Mouse (Mus musculus) thymus, adult 2 months (tissue): ENCODE measurements at regions not wholly inside any gene's neighbourhood (a gene's known extent, or its start where the extent isn't known, plus 50 kb on each side); places are given as distances from the start of the nearest gene placed in this dataset.

Experiments used
- CTCF ChIP-seq: fragments of 200-500 bp; IDR thresholded peaks from 2 replicates; pipeline ENCODE4 v1.5.1; 2012; ENCODE audit warnings: mild to moderate bottlenecking, control low read depth, low read length, moderate library complexity, borderline replicate concordance; ENCODE audit not compliant: control insufficient read depth, poor library complexity, insufficient read depth; ENCODE audit errors: extremely low read depth
- POLR2A ChIP-seq: fragments of 200-500 bp; IDR thresholded peaks from 2 replicates; pipeline ENCODE4 v1.6.1; 2012; ENCODE audit warnings: mild to moderate bottlenecking, low read length, control low read depth, moderate library complexity; ENCODE audit not compliant: control insufficient read depth, poor library complexity, insufficient read depth; ENCODE audit errors: extremely low read depth

DNA sequence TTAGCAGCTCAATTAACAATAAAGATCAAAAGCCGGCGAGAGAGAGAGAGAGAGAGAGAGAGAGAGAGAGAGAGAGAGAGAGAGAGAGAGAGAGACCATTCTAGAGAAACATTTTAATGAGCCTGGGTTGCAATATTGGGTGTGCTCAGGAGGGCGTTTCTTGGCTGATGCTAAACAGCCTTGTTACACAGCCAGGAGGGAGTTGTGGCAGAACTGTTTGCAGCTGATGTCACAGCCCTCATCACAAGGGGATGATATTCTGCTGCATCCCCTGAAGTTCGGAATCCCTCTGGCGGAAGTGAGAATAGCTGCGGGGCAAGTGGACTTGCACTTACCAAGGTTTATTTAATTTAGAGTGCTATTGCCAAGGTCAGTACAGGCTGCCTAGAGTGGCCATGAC, 100.7 kb upstream of the Fbxo11 start:
- no peak for TF ChIP-seq CTCF
- TF ChIP-seq POLR2A, result no peak
